ENCODE assay signal across 11 mouse cellular contexts in genomic region chr1:124450128-124450527, GRCm38 (mm10).
DNase-seq lines count a peak whose midpoint lies in the region; ATAC-seq and TF ChIP-seq lines count a peak whose summit lies in the region.
"Had no signal": no experiment of that assay in that cellular context is flagged by ENCODE, and none has a peak within 500 bp of the region (broad histone marks: within the 10 kb centered on the region; RNA-seq: fewer than 3 reads in every experiment).

No protein-coding gene starts in this region.

- no peaks in the 10 kb centered on the region for H3K79me2 ChIP-seq in liver, adult 2 months (ENCODE audit: control insufficient read depth, insufficient read depth, low read length)

- H3K27me3 ChIP-seq in liver, adult 2 months (ENCODE audit: control insufficient read depth, insufficient read depth, low read length): no peaks in the 10 kb centered on the region
- no peaks in the 10 kb centered on the region for H3K27me3 ChIP-seq in liver, embryonic 11.5 days (replicated peaks; ENCODE audit: control insufficient read depth, insufficient read depth, low read length)
- H3K27me3 ChIP-seq: heart, embryonic 15.5 days; lung, embryonic 15.5 days had no signal

- no peaks in the 10 kb centered on the region for H3K36me3 ChIP-seq in liver, adult 2 months (ENCODE audit: control insufficient read depth, insufficient read depth, low read length)
- H3K36me3 ChIP-seq in liver, embryonic 11.5 days (ENCODE audit: control insufficient read depth, insufficient read depth, low read length): no peaks in the 10 kb centered on the region
- H3K36me3 ChIP-seq: heart, embryonic 15.5 days; lung, embryonic 15.5 days had no signal

- TF ChIP-seq CTCF in liver, adult 2 months (IDR thresholded peaks at IDR 0.05; ENCODE audit: low read depth, low read length): no peak

- H3K4me2 ChIP-seq in liver, embryonic 11.5 days: no peak overlapping the region
- H3K4me2 ChIP-seq: heart, embryonic 15.5 days; lung, embryonic 15.5 days had no signal

- no peak overlapping the region for H3K4me3 ChIP-seq in liver, adult 2 months (ENCODE audit: insufficient read depth, low read depth, low read length)
- no peak overlapping the region for H3K4me3 ChIP-seq in liver, embryonic 11.5 days (ENCODE audit: low read depth, low read length)
- H3K4me3 ChIP-seq: heart, embryonic 15.5 days; lung, embryonic 15.5 days had no signal

- no peaks in the 10 kb centered on the region for H3K9me3 ChIP-seq in liver, embryonic 11.5 days (ENCODE audit: control insufficient read depth, low read length)
- H3K9me3 ChIP-seq: heart, embryonic 15.5 days; lung, embryonic 15.5 days had no signal

- DNase-seq in cerebellum, postnatal 10 days: peak; percentile 51 to 63
- no peak for DNase-seq in cerebellum, adult 9-11 months
- peak; percentile 6 for DNase-seq in liver, adult 2 months (ENCODE audit: extremely low read depth, low read depth, low spot score)
- DNase-seq in liver, embryonic 11.5 days (ENCODE audit: low spot score): no peak
- peak; percentile 42 for DNase-seq in ES-CJ7 (ENCODE audit: low read depth, low spot score)
- DNase-seq in heart, adult 9 months (ENCODE audit: low spot score in 2 of 2): no peak
- no peak for DNase-seq in natural killer cell, adult 2 months (ENCODE audit: low spot score in 2 of 2)
- DNase-seq: B cell, adult 2 months had no signal

- no peaks in the 10 kb centered on the region for H3K4me1 ChIP-seq in liver, adult 2 months (ENCODE audit: control insufficient read depth, insufficient read depth, low read length)
- no peaks in the 10 kb centered on the region for H3K4me1 ChIP-seq in liver, embryonic 11.5 days (replicated peaks; ENCODE audit: control insufficient read depth, insufficient read depth, low read length)
- H3K4me1 ChIP-seq: heart, embryonic 15.5 days; lung, embryonic 15.5 days had no signal

- H3K9ac ChIP-seq in liver, adult 2 months (ENCODE audit: low read depth, low read length): no peak overlapping the region
- H3K9ac ChIP-seq in liver, embryonic 11.5 days (ENCODE audit: low read depth, low read length): no peak overlapping the region
- H3K9ac ChIP-seq: heart, embryonic 15.5 days; lung, embryonic 15.5 days had no signal

- ATAC-seq in liver, embryonic 11.5 days (replicated peaks; ENCODE audit: low FRiP score): no peak
- ATAC-seq in hematopoietic stem cell, adult 5-6 weeks (replicated peaks in 1 of 2; ENCODE audit: insufficient read depth in 1 of 2, low FRiP score in 2 of 2, low TSS enrichment in 1 of 2, low read depth in 1 of 2, poor library complexity in 2 of 2, severe bottlenecking in 2 of 2): peak; percentile 48 to 49; a peak in 1 of 4 replicates

- no peak for TF ChIP-seq POLR2A in liver, adult 2 months (IDR thresholded peaks at IDR 0.05; ENCODE audit: extremely low read depth, insufficient read depth, low read length)

- H3K27ac ChIP-seq in liver, adult 2 months (replicated peaks; ENCODE audit: insufficient read depth, low read depth, low read length): no peak overlapping the region
- no peak overlapping the region for H3K27ac ChIP-seq in liver, embryonic 11.5 days (ENCODE audit: low read depth, low read length)
- H3K27ac ChIP-seq: heart, embryonic 15.5 days; lung, embryonic 15.5 days had no signal

- WGBS in liver, adult 2 months: 38% methylated on average over 1 of the region's 1 CpGs
- WGBS in liver, embryonic 11.5 days: 29% methylated on average over 1 of the region's 1 CpGs

Comparison
In these comparisons a context has a peak if more than half of its experiments do, and no peak if none do; other contexts are left out.
1. DNase-seq: peak in cerebellum, postnatal 10 days (2 of 2), liver, adult 2 months (single experiment) and ES-CJ7 (single experiment); none in cerebellum, adult 9-11 months (single experiment), liver, embryonic 11.5 days (single experiment), heart, adult 9 months (0 of 2) and natural killer cell, adult 2 months (0 of 2).